Mouse (Mus musculus) forebrain, embryonic 16.5 days (tissue): ENCODE measurements around the gene Hmg20b. TPM values are rescaled to one million over a fixed set of nuclear protein-coding genes. Genes with fewer than 3 reads are reported as not detected.

Experiments used
- ATAC-seq: fragments of 200-750 bp; cut with Nextera tagmentation; 2 replicates; pipeline ENCODE4 v1.8.0; 2017; ENCODE audit warnings: mild to moderate bottlenecking, moderate library complexity
- H3K27ac ChIP-seq: fragments of 300-500 bp; sonication (generic); 2 replicates; pipeline ENCODE4 v1.5.1; 2014; ENCODE audit warnings: low read length, control low read depth
- H3K27me3 ChIP-seq: fragments of 300-500 bp; sonication (generic); replicated peaks from 2 replicates; pipeline ENCODE4 v1.6.1; 2014; ENCODE audit warnings: low read length; ENCODE audit not compliant: control insufficient read depth, insufficient read depth
- H3K36me3 ChIP-seq: fragments of 300-500 bp; sonication (generic); 2 replicates; pipeline ENCODE4 v1.6.1; 2014; ENCODE audit not compliant: control insufficient read depth, insufficient read depth
- H3K4me1 ChIP-seq: fragments of 300-500 bp; sonication (generic); replicated peaks from 2 replicates; pipeline ENCODE4 v1.6.1; 2014; ENCODE audit warnings: low read length; ENCODE audit not compliant: control insufficient read depth, insufficient read depth
- H3K4me2 ChIP-seq: fragments of 300-500 bp; sonication (generic); 2 replicates; pipeline ENCODE4 v1.6.1; 2014; ENCODE audit warnings: mild to moderate bottlenecking, low read length, control low read depth
- H3K4me3 ChIP-seq: fragments of 300-500 bp; sonication (generic); replicated peaks from 2 replicates; pipeline ENCODE4 v1.5.1; 2014; ENCODE audit warnings: mild to moderate bottlenecking, low read length, control low read depth
- H3K9ac ChIP-seq: fragments of 300-500 bp; sonication (generic); replicated peaks from 2 replicates; pipeline ENCODE4 v1.6.1; 2014; ENCODE audit warnings: low read depth, low read length, control low read depth
- H3K9me3 ChIP-seq: fragments of 300-500 bp; sonication (generic); 2 replicates; pipeline ENCODE4 v1.6.1; 2016; ENCODE audit warnings: low read length; ENCODE audit not compliant: control insufficient read depth
- WGBS: fragments of 180-500 bp; shearing (Covaris S2); extraction: QIAGEN DNeasy Blood & Tissue Kit; methylation state at CpG from one replicate; pipeline ENCODE4 v1.1.7; 2014; 5-methylcytosine and 5-hydroxymethylcytosine counted together
- microRNA-seq: library from miRNA; unstranded; fragments of <30 nt; microRNA quantifications from one replicate; pipeline ENCODE4, GENCODE M21; 2017
- polyA plus RNA-seq: library from polyadenylated mRNA; unstranded; fragments of >200 nt; fragmentation: Nextera tagmentation; extraction: Ambion mirVana; gene quantifications from 2 replicates; pipeline ENCODE4 v1.2.1, GENCODE M21; 2015

Gene Hmg20b
- polyA plus RNA-seq, 1 experiment from 2014 or later: 33.4 TPM

DNA sequence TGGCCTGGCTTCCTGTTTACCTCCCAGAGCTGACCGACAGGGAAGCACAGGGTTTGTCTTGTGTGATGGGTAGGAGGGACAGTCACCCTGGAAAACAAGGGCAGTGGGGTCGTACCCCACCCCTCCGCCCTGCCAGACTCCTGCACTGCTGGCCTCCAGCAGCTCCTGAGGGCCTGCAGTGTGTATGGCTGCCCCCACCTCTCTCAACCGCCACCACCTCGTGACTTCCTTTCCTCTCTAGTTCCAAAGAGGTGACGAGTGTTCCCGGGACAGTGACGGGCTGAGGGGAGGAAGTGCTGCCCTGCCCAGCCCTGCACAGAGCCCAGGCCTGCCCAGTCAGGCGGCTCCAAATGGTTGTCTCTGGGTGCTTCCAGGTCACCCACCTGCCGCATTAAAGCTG lies 52.4 kb downstream of the Hmg20b start:
- H3K36me3 ChIP-seq: no peaks in the 10 kb centered on the region
- H3K9me3 ChIP-seq: no peaks in the 10 kb centered on the region
- H3K27me3 ChIP-seq: no peaks in the 10 kb centered on the region
- no peak overlapping the region for H3K4me3 ChIP-seq
- ATAC-seq: no peak
- peaks cover 25% of the 10 kb centered on the region for H3K4me1 ChIP-seq
- H3K27ac ChIP-seq: no peak overlapping the region; the same call in 1 of the 2 replicates
- 75% methylated on average over 9 of the region's 10 CpGs for WGBS
- no peak overlapping the region for H3K4me2 ChIP-seq
- no peak overlapping the region for H3K9ac ChIP-seq

DNA sequence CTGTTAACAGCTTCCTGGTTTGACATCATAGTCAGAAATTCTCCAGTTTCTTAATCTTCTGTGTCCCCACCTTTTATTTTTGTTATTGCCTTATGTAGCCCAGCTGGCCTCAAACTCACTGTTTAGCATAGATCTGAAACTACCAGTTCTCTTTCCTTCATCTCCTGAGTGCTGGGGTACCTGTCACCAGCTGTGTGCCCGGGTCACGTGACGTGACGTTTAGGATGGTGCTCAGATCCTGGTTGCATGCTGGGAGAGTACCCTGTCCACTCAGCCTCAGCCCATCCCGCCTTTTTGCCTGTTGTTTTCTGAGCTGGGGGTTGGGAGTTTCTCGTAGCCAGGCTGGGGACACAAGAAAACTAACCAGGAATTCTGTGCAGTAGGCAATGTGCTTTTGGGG lies 53.0 kb downstream of the Hmg20b start:
- no peaks in the 10 kb centered on the region for H3K36me3 ChIP-seq
- no peak for ATAC-seq
- H3K9me3 ChIP-seq: no peaks in the 10 kb centered on the region
- WGBS: 84% methylated on average over 6 of the region's 6 CpGs
- no peak overlapping the region for H3K27ac ChIP-seq
- no peak overlapping the region for H3K4me2 ChIP-seq
- no peaks in the 10 kb centered on the region for H3K27me3 ChIP-seq
- H3K4me3 ChIP-seq: no peak overlapping the region
- H3K4me1 ChIP-seq: peaks cover 19% of the 10 kb centered on the region
- no peak overlapping the region for H3K9ac ChIP-seq

Small RNA genes within 50 kb of the gene (microRNA-seq; reads per million reads assigned to microRNA genes)
- not detected for gene Mir6913

Other genes with a start within 250 kb of the Hmg20b start
- gene Map2k2, start 244.6 kb downstream of the Hmg20b start, polyA plus RNA-seq: 210 and 213 TPM in 2 replicates
- 11.6 and 11.8 TPM in 2 replicates for gene Zbtb7a, start 215.3 kb downstream of the Hmg20b start, polyA plus RNA-seq
- gene Pias4, start 182.6 kb downstream of the Hmg20b start, polyA plus RNA-seq: 48.5 and 62.7 TPM in 2 replicates
- gene Eef2, start 173.8 kb downstream of the Hmg20b start, polyA plus RNA-seq: 652 and 674 TPM in 2 replicates
- gene Dapk3, start 167.5 kb downstream of the Hmg20b start, polyA plus RNA-seq: 55.1 and 56.9 TPM in 2 replicates
- not detected in 2 replicates for gene 4930442H23Rik, start 166.6 kb downstream of the Hmg20b start, polyA plus RNA-seq
- 0.11 TPM in 1 of 2 replicates, not detected in the other for gene Nmrk2, start 148.4 kb downstream of the Hmg20b start, polyA plus RNA-seq
- gene Atcay, start 119.6 kb downstream of the Hmg20b start, polyA plus RNA-seq: 81.4 and 94.9 TPM in 2 replicates
- gene Zfr2, start 117.3 kb downstream of the Hmg20b start, polyA plus RNA-seq: 18.4 and 24.0 TPM in 2 replicates
- 28.8 and 44.2 TPM in 2 replicates for gene Matk, start 97.5 kb downstream of the Hmg20b start, polyA plus RNA-seq
- gene Mrpl54, start 83.5 kb downstream of the Hmg20b start, polyA plus RNA-seq: 84.0 and 90.1 TPM in 2 replicates
- gene Apba3, start 83.5 kb downstream of the Hmg20b start, polyA plus RNA-seq: 39.1 and 41.6 TPM in 2 replicates
- gene Tjp3, start 58.9 kb downstream of the Hmg20b start, polyA plus RNA-seq: 7.3 and 8.3 TPM in 2 replicates
- 138 and 143 TPM in 2 replicates for gene Pip5k1c, start 57.5 kb downstream of the Hmg20b start, polyA plus RNA-seq
- gene Cactin, start 29.4 kb downstream of the Hmg20b start, polyA plus RNA-seq: 36.8 and 38.3 TPM in 2 replicates
- gene Tbxa2r, start 21.7 kb downstream of the Hmg20b start, polyA plus RNA-seq: 3.6 and 4.9 TPM in 2 replicates
- not detected in 2 replicates for gene Gipc3, start 7.2 kb downstream of the Hmg20b start, polyA plus RNA-seq
- 11.4 and 11.5 TPM in 2 replicates for gene Mfsd12, start 7.0 kb upstream of the Hmg20b start, polyA plus RNA-seq
- gene 4930404N11Rik, start 15.3 kb upstream of the Hmg20b start, polyA plus RNA-seq: 0.72 and 0.86 TPM in 2 replicates
- gene Fzr1, start 28.0 kb upstream of the Hmg20b start, polyA plus RNA-seq: 121 and 133 TPM in 2 replicates
- 86.0 and 91.0 TPM in 2 replicates for gene Dohh, start 33.9 kb upstream of the Hmg20b start, polyA plus RNA-seq
- 6.2 and 8.8 TPM in 2 replicates for gene Gm48551, start 34.0 kb upstream of the Hmg20b start, polyA plus RNA-seq
- gene Gm48552, start 38.5 kb upstream of the Hmg20b start, polyA plus RNA-seq: 1.0 and 2.2 TPM in 2 replicates
- 1.2 and 1.8 TPM in 2 replicates for gene Smim24, start 42.6 kb upstream of the Hmg20b start, polyA plus RNA-seq
- 25.4 and 27.0 TPM in 2 replicates for gene Nfic, start 105.2 kb upstream of the Hmg20b start, polyA plus RNA-seq
- gene Celf5, start 132.2 kb upstream of the Hmg20b start, polyA plus RNA-seq: 75.3 and 93.0 TPM in 2 replicates
- gene Ncln, start 145.9 kb upstream of the Hmg20b start, polyA plus RNA-seq: 70.4 and 80.9 TPM in 2 replicates
- gene S1pr4, start 149.7 kb upstream of the Hmg20b start, polyA plus RNA-seq: 0.40 and 0.53 TPM in 2 replicates
- 0.42 and 0.76 TPM in 2 replicates for gene Gna15, start 173.7 kb upstream of the Hmg20b start, polyA plus RNA-seq
- 106 and 112 TPM in 2 replicates for gene Gna11, start 194.7 kb upstream of the Hmg20b start, polyA plus RNA-seq
- 632 and 683 TPM in 2 replicates for gene Aes, start 209.0 kb upstream of the Hmg20b start, polyA plus RNA-seq
- 27.1 and 32.6 TPM in 2 replicates for gene Tle2, start 224.1 kb upstream of the Hmg20b start, polyA plus RNA-seq